Mouse (Mus musculus) cortical plate, adult 2 months (tissue): ENCODE results near the gene Rack1.

ENCODE experiments used
- CTCF ChIP-seq: fragments of 200-500 bp; IDR thresholded peaks from 2 replicates; pipeline ENCODE4 v1.5.1; 2011; ENCODE audit warnings: mild to moderate bottlenecking, control low read depth, low read length; ENCODE audit not compliant: insufficient read depth; ENCODE audit errors: extremely low read depth
- POLR2A ChIP-seq: fragments of 200-500 bp; IDR thresholded peaks from 2 replicates; pipeline ENCODE4 v1.6.1; 2011; ENCODE audit warnings: mild to moderate bottlenecking, low read length, control low read depth; ENCODE audit not compliant: insufficient read depth; ENCODE audit errors: extremely low read depth

GRCm38 (mm10) chr11:48826752-48827096, 26.6 kb downstream of the Rack1 start:
- TF ChIP-seq CTCF (no peak), POLR2A (no peak)
